Mouse (Mus musculus) E14TG2a.4 (cell line): Measurements from ENCODE around the gene Rbm5.

Experiments
- CTCF ChIP-seq: conservative IDR thresholded peaks from 2 replicates; pipeline ENCODE4 v1.5.1; 2014; ENCODE audit warnings: low read length
- NANOG ChIP-seq: IDR thresholded peaks from 2 replicates; pipeline ENCODE4 v1.6.1; 2014; ENCODE audit warnings: borderline replicate concordance, low read length, mixed read lengths
- POU5F1 ChIP-seq: IDR thresholded peaks from 2 replicates; pipeline ENCODE4 v1.6.1; 2014; ENCODE audit warnings: low read length, borderline replicate concordance

DNA sequence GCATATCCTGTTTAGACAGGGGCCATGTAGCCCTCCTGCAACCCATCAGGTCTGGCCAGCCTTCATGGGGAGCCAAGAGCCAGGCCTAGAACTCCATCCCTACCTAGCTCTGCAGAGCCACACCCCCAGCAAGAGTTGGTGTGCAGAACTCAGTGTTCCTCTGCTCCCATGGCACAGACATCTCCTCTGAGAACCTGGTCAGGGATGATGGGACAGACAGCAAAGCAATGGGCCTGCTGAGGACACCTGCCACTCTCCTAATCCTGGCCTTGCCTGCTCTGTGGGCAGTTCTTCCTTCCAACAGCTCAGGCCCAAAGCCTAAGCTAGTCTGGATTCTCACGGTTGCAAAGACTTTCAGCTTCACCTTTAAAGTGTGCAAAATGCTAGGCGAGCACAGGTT is 55.2 kb downstream of the Rbm5 start:
- TF ChIP-seq CTCF (no peak), POU5F1 (no peak), NANOG (no peak)
